Mouse (Mus musculus) forebrain, embryonic 16.5 days (tissue): ENCODE measurements around the gene Syt2. TPM values are rescaled to one million over a fixed set of nuclear protein-coding genes. Genes with fewer than 3 reads are reported as not detected.

ENCODE experiments used
- ATAC-seq: fragments of 200-750 bp; cut with Nextera tagmentation; 2 replicates; pipeline ENCODE4 v1.8.0; 2017; ENCODE audit warnings: mild to moderate bottlenecking, moderate library complexity
- H3K27ac ChIP-seq: fragments of 300-500 bp; sonication (generic); 2 replicates; pipeline ENCODE4 v1.5.1; 2014; ENCODE audit warnings: low read length, control low read depth
- H3K27me3 ChIP-seq: fragments of 300-500 bp; sonication (generic); replicated peaks from 2 replicates; pipeline ENCODE4 v1.6.1; 2014; ENCODE audit warnings: low read length; ENCODE audit not compliant: control insufficient read depth, insufficient read depth
- H3K36me3 ChIP-seq: fragments of 300-500 bp; sonication (generic); 2 replicates; pipeline ENCODE4 v1.6.1; 2014; ENCODE audit not compliant: control insufficient read depth, insufficient read depth
- H3K4me1 ChIP-seq: fragments of 300-500 bp; sonication (generic); replicated peaks from 2 replicates; pipeline ENCODE4 v1.6.1; 2014; ENCODE audit warnings: low read length; ENCODE audit not compliant: control insufficient read depth, insufficient read depth
- H3K4me2 ChIP-seq: fragments of 300-500 bp; sonication (generic); 2 replicates; pipeline ENCODE4 v1.6.1; 2014; ENCODE audit warnings: mild to moderate bottlenecking, low read length, control low read depth
- H3K4me3 ChIP-seq: fragments of 300-500 bp; sonication (generic); replicated peaks from 2 replicates; pipeline ENCODE4 v1.5.1; 2014; ENCODE audit warnings: mild to moderate bottlenecking, low read length, control low read depth
- H3K9ac ChIP-seq: fragments of 300-500 bp; sonication (generic); replicated peaks from 2 replicates; pipeline ENCODE4 v1.6.1; 2014; ENCODE audit warnings: low read depth, low read length, control low read depth
- H3K9me3 ChIP-seq: fragments of 300-500 bp; sonication (generic); 2 replicates; pipeline ENCODE4 v1.6.1; 2016; ENCODE audit warnings: low read length; ENCODE audit not compliant: control insufficient read depth
- WGBS: fragments of 180-500 bp; shearing (Covaris S2); extraction: QIAGEN DNeasy Blood & Tissue Kit; methylation state at CpG from one replicate; pipeline ENCODE4 v1.1.7; 2014; 5-methylcytosine and 5-hydroxymethylcytosine counted together
- polyA plus RNA-seq: library from polyadenylated mRNA; unstranded; fragments of >200 nt; fragmentation: Nextera tagmentation; extraction: Ambion mirVana; gene quantifications from 2 replicates; pipeline ENCODE4 v1.2.1, GENCODE M21; 2015

The Syt2 gene
- polyA plus RNA-seq, 1 experiment from 2014 or later, result 1.1 TPM

DNA sequence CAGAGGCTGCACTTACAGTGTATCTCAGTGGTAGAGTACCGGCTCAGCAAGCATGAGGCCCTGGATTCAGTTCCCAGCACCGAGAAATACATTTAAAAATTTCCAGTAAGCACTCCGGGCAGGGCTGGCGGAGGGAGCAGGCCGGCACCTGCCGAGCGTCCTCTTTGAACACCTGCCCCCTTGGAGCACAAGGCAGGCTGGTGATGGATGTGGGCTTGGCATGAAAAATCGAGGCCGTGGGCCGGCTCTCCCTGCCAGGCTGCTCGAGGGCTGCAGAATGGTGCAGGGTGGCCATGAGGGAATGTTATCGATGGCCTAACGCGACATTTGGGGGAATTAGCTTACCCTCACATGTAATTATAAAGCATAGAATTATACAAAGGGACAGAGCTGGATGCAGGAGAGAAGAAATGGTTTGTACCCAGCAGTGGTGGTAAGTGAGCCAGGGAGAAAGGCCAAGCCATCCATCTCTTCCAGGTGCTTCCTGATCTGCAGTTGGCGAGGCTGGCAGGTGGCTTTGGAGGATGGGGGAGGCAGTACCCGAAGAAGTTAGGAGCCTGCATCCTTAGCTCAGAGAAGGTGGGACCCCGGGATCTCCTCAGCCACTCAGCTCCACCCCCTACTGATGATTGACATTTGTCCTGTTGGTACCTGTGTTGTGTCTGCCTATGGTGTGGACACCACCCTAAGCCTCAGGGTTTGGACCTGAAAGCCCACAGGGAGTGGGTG lies 51.2 kb downstream of the Syt2 start:
- H3K27me3 ChIP-seq, result no peaks in the 10 kb centered on the region
- no peaks in the 10 kb centered on the region for H3K9me3 ChIP-seq
- H3K4me1 ChIP-seq, result peaks cover 13% of the 10 kb centered on the region
- no peak overlapping the region for H3K27ac ChIP-seq
- ATAC-seq, result no peak
- no peak overlapping the region for H3K9ac ChIP-seq
- WGBS, result 83% methylated on average over 17 of the region's 17 CpGs
- no peak overlapping the region for H3K4me2 ChIP-seq
- no peak overlapping the region for H3K4me3 ChIP-seq
- no peaks in the 10 kb centered on the region for H3K36me3 ChIP-seq

- H3K9ac ChIP-seq, result no peak overlapping the region
- H3K27me3 ChIP-seq, result no peaks in the 10 kb centered on the region
- H3K4me1 ChIP-seq, result peaks cover 13% of the 10 kb centered on the region
- no peak overlapping the region for H3K4me3 ChIP-seq
- ATAC-seq, result peak; percentile 45; the same call in 1 of the 2 replicates
- H3K9me3 ChIP-seq, result no peaks in the 10 kb centered on the region
- no peaks in the 10 kb centered on the region for H3K36me3 ChIP-seq
- H3K4me2 ChIP-seq, result no peak overlapping the region
- WGBS, result 41% methylated on average over 5 of the region's 5 CpGs
- H3K27ac ChIP-seq, result no peak overlapping the region
These were observed 52.0 kb downstream of the Syt2 start for GRCm38 (mm10) chr1:134698486-134698885.

DNA sequence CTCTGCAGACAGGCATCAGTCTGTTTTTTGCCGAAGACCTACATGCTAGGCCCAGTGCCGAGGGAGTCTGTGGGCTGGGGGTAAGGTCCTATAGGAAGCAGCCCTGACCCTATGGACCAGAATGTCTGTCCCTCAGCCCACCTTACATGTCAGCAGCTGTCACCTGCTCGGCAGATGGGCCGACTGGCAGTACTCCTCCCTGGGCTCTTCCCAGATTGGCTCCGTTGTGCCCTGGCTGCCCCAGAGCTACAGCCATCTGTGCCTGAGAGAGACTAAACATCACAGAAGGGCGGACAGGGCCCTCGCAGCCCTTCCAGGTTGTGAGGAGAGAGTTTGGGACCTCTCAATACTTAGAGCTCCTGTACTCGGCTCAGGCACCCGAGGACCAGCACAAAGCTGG lies 52.9 kb downstream of the Syt2 start:
- H3K4me1 ChIP-seq, result peaks cover 13% of the 10 kb centered on the region
- ATAC-seq, result peak; percentile 11; the same call in 1 of the 2 replicates
- no peak overlapping the region for H3K9ac ChIP-seq
- no peaks in the 10 kb centered on the region for H3K27me3 ChIP-seq
- H3K27ac ChIP-seq, result no peak overlapping the region; the same call in 1 of the 2 replicates
- H3K4me3 ChIP-seq, result no peak overlapping the region
- H3K36me3 ChIP-seq, result no peaks in the 10 kb centered on the region
- H3K4me2 ChIP-seq, result no peak overlapping the region
- WGBS, result 60% methylated on average over 9 of the region's 9 CpGs
- H3K9me3 ChIP-seq, result no peaks in the 10 kb centered on the region

DNA sequence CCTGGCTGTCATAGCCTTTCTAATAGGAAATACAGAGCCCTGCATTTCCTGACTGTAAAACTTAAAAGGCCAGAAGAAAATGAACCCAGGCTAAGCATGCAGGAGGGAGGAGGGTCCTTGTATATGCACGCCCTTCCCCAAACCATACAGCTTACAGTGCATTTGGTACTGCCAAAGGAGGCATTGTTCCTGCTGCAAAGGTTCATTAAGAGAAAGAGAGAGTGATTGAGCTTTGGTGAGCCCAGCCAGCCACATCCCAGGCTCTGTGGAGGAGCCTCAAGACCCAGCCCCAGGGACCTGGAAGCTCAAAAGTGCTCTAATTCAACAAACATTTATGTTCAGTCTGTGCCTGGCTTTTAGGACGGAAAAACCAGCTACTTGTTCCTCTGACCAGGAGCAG lies 53.7 kb downstream of the Syt2 start:
- peak; percentile 14; the same call in 1 of the 2 replicates for ATAC-seq
- Histone ChIP-seq H3K27ac (no peak overlapping the region; the same call in 1 of the 2 replicates), H3K27me3 (no peaks in the 10 kb centered on the region), H3K4me3 (no peak overlapping the region), H3K9ac (no peak overlapping the region), H3K36me3 (no peaks in the 10 kb centered on the region), H3K4me1 (peaks cover 13% of the 10 kb centered on the region), H3K4me2 (no peak overlapping the region), H3K9me3 (no peaks in the 10 kb centered on the region)
- WGBS, result 14% methylated on average over 2 of the region's 2 CpGs

GRCm38 (mm10) chr1:134700634-134701033 lies 54.2 kb downstream of the Syt2 start:
- ATAC-seq, result no peak
- Histone ChIP-seq H3K36me3 (no peaks in the 10 kb centered on the region), H3K9me3 (no peaks in the 10 kb centered on the region), H3K4me1 (peaks cover 13% of the 10 kb centered on the region), H3K4me2 (no peak overlapping the region), H3K27me3 (no peaks in the 10 kb centered on the region; the same call in 1 of the 2 replicates), H3K27ac (no peak overlapping the region), H3K9ac (no peak overlapping the region), H3K4me3 (no peak overlapping the region)
- WGBS, result 14% methylated on average over 5 of the region's 5 CpGs

- Histone ChIP-seq H3K9ac (no peak overlapping the region), H3K36me3 (no peaks in the 10 kb centered on the region), H3K4me3 (no peak overlapping the region), H3K4me2 (no peak overlapping the region), H3K4me1 (peaks cover 13% of the 10 kb centered on the region), H3K27ac (no peak overlapping the region), H3K9me3 (no peaks in the 10 kb centered on the region), H3K27me3 (peaks cover 4% of the 10 kb centered on the region; the same call in 1 of the 2 replicates)
- no peak for ATAC-seq
- WGBS, result 24% methylated on average over 6 of the region's 6 CpGs
These were observed 54.7 kb downstream of the Syt2 start for GRCm38 (mm10) chr1:134701191-134701590.

DNA sequence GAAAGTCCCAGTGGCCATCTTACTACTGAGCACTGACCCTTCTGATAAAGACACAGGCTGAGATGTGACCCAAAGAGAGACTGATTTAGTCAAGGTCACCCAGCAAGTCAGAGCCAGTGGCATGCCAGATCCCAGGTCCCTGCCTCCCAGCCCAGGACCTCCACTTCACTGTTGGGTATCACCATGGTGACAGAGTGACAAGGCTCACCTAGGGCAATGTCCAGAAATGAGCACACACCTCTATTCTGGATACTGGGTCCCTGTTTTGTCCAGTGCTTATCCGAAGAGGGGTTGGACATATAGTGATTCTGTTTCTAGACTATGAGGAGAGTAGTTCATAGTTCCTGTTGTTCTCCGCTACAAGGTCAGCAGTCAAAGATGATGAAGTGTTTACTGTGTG lies 56.8 kb downstream of the Syt2 start:
- Histone ChIP-seq H3K27me3 (peaks cover 9% of the 10 kb centered on the region; the same call in 1 of the 2 replicates), H3K36me3 (no peaks in the 10 kb centered on the region), H3K27ac (no peak overlapping the region), H3K4me2 (no peak overlapping the region), H3K4me1 (peaks cover 13% of the 10 kb centered on the region), H3K9me3 (no peaks in the 10 kb centered on the region), H3K9ac (no peak overlapping the region), H3K4me3 (no peak overlapping the region)
- WGBS, result 87% methylated on average over 2 of the region's 2 CpGs
- ATAC-seq, result no peak

- H3K36me3 ChIP-seq, result no peaks in the 10 kb centered on the region
- ATAC-seq, result no peak
- H3K4me1 ChIP-seq, result peaks cover 20% of the 10 kb centered on the region
- no peak overlapping the region for H3K27ac ChIP-seq
- H3K27me3 ChIP-seq, result peaks cover 9% of the 10 kb centered on the region; the same call in 1 of the 2 replicates
- 35% methylated on average over 22 of the region's 22 CpGs for WGBS
- no peak overlapping the region for H3K4me3 ChIP-seq
- H3K9me3 ChIP-seq, result no peaks in the 10 kb centered on the region
- H3K9ac ChIP-seq, result no peak overlapping the region
- no peak overlapping the region for H3K4me2 ChIP-seq
These were observed 58.2 kb downstream of the Syt2 start for GRCm38 (mm10) chr1:134704396-134705306.

GRCm38 (mm10) chr1:134706549-134706948 lies 60.1 kb downstream of the Syt2 start:
- H3K4me1 ChIP-seq, result peaks cover 14% of the 10 kb centered on the region
- peaks cover 9% of the 10 kb centered on the region; the same call in 1 of the 2 replicates for H3K27me3 ChIP-seq
- H3K4me2 ChIP-seq, result no peak overlapping the region
- 50% methylated on average over 2 of the region's 2 CpGs for WGBS
- H3K9ac ChIP-seq, result no peak overlapping the region
- ATAC-seq, result no peak
- no peaks in the 10 kb centered on the region for H3K36me3 ChIP-seq
- H3K4me3 ChIP-seq, result no peak overlapping the region
- H3K27ac ChIP-seq, result no peak overlapping the region
- H3K9me3 ChIP-seq, result no peaks in the 10 kb centered on the region
